Mouse (Mus musculus): ENCODE results near the gene Mreg.

- TF ChIP-seq CTCF (IDR thresholded peaks at IDR 0.05; ENCODE audit: low read depth) (peak; percentile 44; the same call in 1 of the 2 replicates), EP300 (IDR thresholded peaks at IDR 0.05; ENCODE audit: low read depth) (no peak)
Measured at GRCm38 (mm10) chr1:72211701-72212699, at the start of gene Mreg.
